Mouse (Mus musculus) kidney, embryonic 16.5 days (tissue): ENCODE results near the gene Cul9. TPM values are rescaled to one million over a fixed set of nuclear protein-coding genes. Genes with fewer than 3 reads are reported as not detected.

ENCODE experiments used
- ATAC-seq: fragments of 200-750 bp; cut with Nextera tagmentation; 2 replicates; pipeline ENCODE4 v1.8.0; 2017; ENCODE audit warnings: moderate TSS enrichment; ENCODE audit not compliant: low FRiP score, low TSS enrichment
- H3K27ac ChIP-seq: fragments of 300-500 bp; sonication (generic); 2 replicates; pipeline ENCODE4 v1.5.1; 2014; ENCODE audit warnings: low read length
- H3K27me3 ChIP-seq: fragments of 300-500 bp; sonication (generic); 2 replicates; pipeline ENCODE4 v1.6.1; 2014; ENCODE audit warnings: low read length, control low read depth, mixed read lengths; ENCODE audit not compliant: insufficient read depth
- H3K36me3 ChIP-seq: fragments of 300-500 bp; sonication (generic); 2 replicates; pipeline ENCODE4 v1.6.1; 2014; ENCODE audit warnings: low read length, control low read depth, mixed read lengths; ENCODE audit not compliant: insufficient read depth
- H3K4me1 ChIP-seq: fragments of 300-500 bp; sonication (generic); 2 replicates; pipeline ENCODE4 v1.6.1; 2014; ENCODE audit warnings: low read length, control low read depth, mixed read lengths; ENCODE audit not compliant: insufficient read depth
- H3K4me2 ChIP-seq: fragments of 300-500 bp; sonication (generic); replicated peaks from 2 replicates; pipeline ENCODE4 v1.6.1; 2014; ENCODE audit warnings: low read depth, low read length
- H3K4me3 ChIP-seq: fragments of 300-500 bp; sonication (generic); 2 replicates; pipeline ENCODE4 v1.5.1; 2014; ENCODE audit warnings: mild to moderate bottlenecking, low read length
- H3K9ac ChIP-seq: fragments of 300-500 bp; sonication (generic); replicated peaks from 2 replicates; pipeline ENCODE4 v1.6.1; 2014; ENCODE audit warnings: low read length
- H3K9me3 ChIP-seq: fragments of 300-500 bp; sonication (generic); 2 replicates; pipeline ENCODE4 v1.6.1; 2016; ENCODE audit warnings: low read length, control low read depth
- WGBS: fragments of 180-500 bp; shearing (Covaris S2); extraction: QIAGEN DNeasy Blood & Tissue Kit; methylation state at CpG from one replicate; pipeline ENCODE4 v1.1.7; 2014; 5-methylcytosine and 5-hydroxymethylcytosine counted together
- polyA plus RNA-seq: library from polyadenylated mRNA; unstranded; fragments of >200 nt; fragmentation: Nextera tagmentation; extraction: Ambion mirVana; gene quantifications from 2 replicates; pipeline ENCODE4 v1.2.1, GENCODE M21; 2015

Gene Cul9
- polyA plus RNA-seq, 1 experiment from 2014 or later, result 6.5 TPM

DNA sequence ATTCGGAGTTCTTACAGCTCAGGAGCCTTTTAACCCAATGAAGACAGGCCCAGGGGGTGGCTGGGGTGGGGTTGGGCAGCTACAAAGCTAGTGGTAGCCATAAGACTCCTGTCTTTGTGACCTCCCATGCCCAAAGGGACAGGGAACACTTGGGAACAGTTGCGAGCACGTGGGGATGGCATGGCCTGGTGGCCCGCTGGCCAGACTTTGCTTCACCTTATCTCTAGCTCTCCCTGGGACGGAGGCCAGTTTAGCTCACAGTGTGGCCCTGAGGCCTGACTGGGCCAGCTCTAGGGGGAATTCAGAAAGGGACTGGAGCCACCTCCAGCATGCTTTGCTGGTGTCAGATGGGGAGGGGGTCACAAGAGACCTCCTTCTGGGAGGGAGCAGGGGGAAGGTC lies 84.0 kb downstream of the Cul9 start:
- no peak overlapping the region for H3K4me3 ChIP-seq
- no peak overlapping the region for H3K9ac ChIP-seq
- no peak overlapping the region for H3K4me2 ChIP-seq
- peaks cover 11% of the 10 kb centered on the region for H3K4me1 ChIP-seq
- WGBS, result 86% methylated on average over 5 of the region's 5 CpGs
- H3K9me3 ChIP-seq, result no peaks in the 10 kb centered on the region
- no peaks in the 10 kb centered on the region for H3K36me3 ChIP-seq
- no peak for ATAC-seq
- no peak overlapping the region for H3K27ac ChIP-seq
- peaks cover 42% of the 10 kb centered on the region for H3K27me3 ChIP-seq

DNA sequence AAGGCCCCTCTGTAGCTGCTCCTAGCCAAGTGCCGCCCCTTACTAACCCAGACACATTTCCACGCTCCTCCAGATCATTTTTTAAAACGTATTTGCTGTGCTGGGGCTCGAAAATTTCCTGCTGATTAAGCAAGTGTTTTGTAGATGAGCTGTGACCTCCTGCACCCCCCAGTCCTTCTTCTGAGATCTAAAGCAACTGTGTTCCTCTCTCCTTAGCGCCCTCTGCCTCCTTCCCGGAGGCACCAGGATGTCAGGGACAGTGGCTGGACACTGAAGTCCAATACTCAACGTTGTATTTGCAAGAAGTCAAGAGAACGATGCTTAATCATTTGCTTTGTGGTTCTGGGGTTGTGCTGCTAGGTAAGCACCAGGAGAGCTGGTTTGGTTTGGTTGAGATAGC lies 84.8 kb downstream of the Cul9 start:
- Histone ChIP-seq H3K36me3 (no peaks in the 10 kb centered on the region), H3K9me3 (no peaks in the 10 kb centered on the region), H3K4me2 (peak overlapping the region; percentile 54), H3K4me3 (peak overlapping the region; percentile 43), H3K9ac (no peak overlapping the region), H3K27me3 (peaks cover 49% of the 10 kb centered on the region), H3K27ac (no peak overlapping the region), H3K4me1 (peaks cover 11% of the 10 kb centered on the region)
- 9% methylated on average over 8 of the region's 8 CpGs for WGBS
- ATAC-seq, result no peak

DNA sequence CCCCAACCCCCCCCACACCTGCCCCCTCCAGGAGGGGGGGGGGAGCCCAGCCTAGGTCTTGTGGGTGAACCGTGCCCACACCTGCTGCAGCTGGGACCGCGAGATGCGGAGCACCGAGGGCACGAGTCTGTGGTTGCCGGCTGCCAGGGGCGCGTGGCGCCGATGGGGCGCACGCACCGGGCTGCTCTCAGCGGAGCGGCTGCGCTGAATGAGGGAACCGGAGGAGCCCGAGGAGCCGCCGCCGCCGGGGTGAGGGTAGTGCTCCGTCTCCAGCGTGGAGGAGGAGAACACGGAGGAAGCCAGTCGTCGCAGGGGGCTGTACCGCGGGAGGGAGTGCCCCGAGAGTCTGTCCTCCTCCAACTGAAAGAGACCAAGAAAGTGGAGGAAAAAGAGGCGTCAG lies 85.5 kb downstream of the Cul9 start:
- peak overlapping the region; percentile 43 for H3K4me3 ChIP-seq
- peak overlapping the region; percentile 54 for H3K4me2 ChIP-seq
- peak overlapping the region; percentile 53 for H3K9ac ChIP-seq
- H3K4me1 ChIP-seq, result peaks cover 11% of the 10 kb centered on the region
- H3K36me3 ChIP-seq, result no peaks in the 10 kb centered on the region
- H3K27ac ChIP-seq, result no peak overlapping the region
- ATAC-seq, result no peak
- no peaks in the 10 kb centered on the region for H3K9me3 ChIP-seq
- peaks cover 56% of the 10 kb centered on the region for H3K27me3 ChIP-seq
- under 1% methylated on average over 32 of the region's 32 CpGs for WGBS

DNA sequence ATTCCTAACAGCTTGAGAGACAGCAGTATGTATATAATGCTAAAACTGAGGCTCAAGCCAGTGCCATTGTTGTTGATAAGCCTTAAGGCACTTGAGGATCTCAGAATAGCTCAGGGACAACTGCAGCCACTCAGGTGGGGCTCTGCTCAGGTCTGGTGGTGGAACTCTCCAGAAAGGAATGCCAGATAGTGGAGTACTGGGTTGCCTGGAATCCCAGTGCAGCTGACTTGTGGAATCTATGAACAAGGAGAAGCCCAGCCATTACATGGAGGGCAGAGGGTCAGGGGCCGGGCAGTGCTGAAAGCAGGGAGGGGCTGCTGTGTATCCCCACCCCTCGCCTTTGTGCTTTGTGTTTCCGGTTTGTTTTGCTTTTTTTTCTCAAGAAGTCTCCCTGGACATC lies 87.7 kb downstream of the Cul9 start:
- H3K4me1 ChIP-seq, result peaks cover 33% of the 10 kb centered on the region

DNA sequence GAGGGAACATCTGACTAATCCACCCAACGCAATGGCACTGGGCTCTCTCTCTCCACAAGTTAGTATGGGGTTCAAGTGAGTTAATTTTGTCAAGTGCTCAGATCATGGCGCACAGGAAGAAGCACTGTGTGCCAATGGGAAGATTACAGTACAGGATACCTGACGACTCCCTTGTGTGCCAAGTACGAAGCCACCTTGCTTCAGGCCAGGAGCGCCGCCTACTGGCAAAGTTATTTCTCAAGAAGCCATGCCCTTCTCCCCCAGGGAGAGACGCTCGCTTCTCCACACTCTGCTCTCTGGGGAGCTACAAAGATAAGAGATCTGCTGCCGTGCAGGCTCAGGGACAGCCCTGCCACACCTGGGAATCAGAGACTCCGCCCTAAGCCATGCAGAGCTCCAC lies 88.4 kb downstream of the Cul9 start:
- 13% methylated on average over 10 of the region's 10 CpGs for WGBS
- no peak overlapping the region for H3K9ac ChIP-seq
- no peak overlapping the region for H3K27ac ChIP-seq
- no peak for ATAC-seq
- H3K27me3 ChIP-seq, result peaks cover 78% of the 10 kb centered on the region
- no peak overlapping the region for H3K4me2 ChIP-seq
- H3K36me3 ChIP-seq, result no peaks in the 10 kb centered on the region
- H3K9me3 ChIP-seq, result no peaks in the 10 kb centered on the region
- H3K4me1 ChIP-seq, result peaks cover 37% of the 10 kb centered on the region
- H3K4me3 ChIP-seq, result no peak overlapping the region

More for the DNA sequence above, 87.7 kb downstream of the Cul9 start:
- Histone ChIP-seq H3K4me2 (no peak overlapping the region), H3K9me3 (no peaks in the 10 kb centered on the region), H3K27ac (no peak overlapping the region), H3K36me3 (no peaks in the 10 kb centered on the region), H3K9ac (no peak overlapping the region), H3K27me3 (peaks cover 73% of the 10 kb centered on the region), H3K4me3 (no peak overlapping the region)
- no peak for ATAC-seq
- WGBS, result 38% methylated on average over 3 of the region's 3 CpGs

DNA sequence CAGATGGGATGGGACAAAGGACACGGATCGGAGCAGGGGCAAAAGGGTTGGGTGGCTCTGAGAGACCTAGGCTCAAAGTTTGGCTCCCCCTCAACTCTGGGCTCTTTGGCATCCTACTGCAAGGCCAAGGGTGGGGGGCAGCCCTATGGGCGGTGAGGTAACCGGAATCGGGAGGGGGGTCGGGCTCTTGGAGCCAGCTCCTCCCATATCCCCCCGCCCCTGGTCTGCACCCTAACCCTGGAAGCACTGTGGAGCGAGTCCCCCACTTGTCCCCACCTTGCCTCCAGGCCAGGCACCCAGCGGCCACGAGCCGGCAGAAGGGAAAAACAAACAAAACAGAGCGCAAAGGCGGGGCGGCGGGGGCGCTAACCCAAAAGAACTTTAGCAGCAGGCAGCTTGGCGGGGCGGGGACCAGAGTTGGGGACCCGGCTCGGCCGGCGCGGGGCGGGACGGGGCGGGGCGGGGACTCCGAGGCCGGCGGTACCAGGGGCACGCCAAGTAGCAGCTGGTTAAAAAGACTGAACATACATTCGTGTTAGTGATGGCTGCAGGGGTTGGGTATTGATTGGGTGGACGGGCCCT lies 91.0 kb downstream of the Cul9 start:
- WGBS, result under 1% methylated on average over 33 of the region's 33 CpGs
- no peaks in the 10 kb centered on the region for H3K36me3 ChIP-seq
- H3K9me3 ChIP-seq, result no peaks in the 10 kb centered on the region
- ATAC-seq, result no peak
- H3K4me2 ChIP-seq, result peak overlapping the region; percentile 64
- H3K4me3 ChIP-seq, result peak overlapping the region; percentile 39
- peaks cover 27% of the 10 kb centered on the region for H3K4me1 ChIP-seq
- no peak overlapping the region for H3K27ac ChIP-seq
- H3K9ac ChIP-seq, result peak overlapping the region; percentile 5; the same call in 1 of the 2 replicates
- peaks cover 70% of the 10 kb centered on the region for H3K27me3 ChIP-seq

DNA sequence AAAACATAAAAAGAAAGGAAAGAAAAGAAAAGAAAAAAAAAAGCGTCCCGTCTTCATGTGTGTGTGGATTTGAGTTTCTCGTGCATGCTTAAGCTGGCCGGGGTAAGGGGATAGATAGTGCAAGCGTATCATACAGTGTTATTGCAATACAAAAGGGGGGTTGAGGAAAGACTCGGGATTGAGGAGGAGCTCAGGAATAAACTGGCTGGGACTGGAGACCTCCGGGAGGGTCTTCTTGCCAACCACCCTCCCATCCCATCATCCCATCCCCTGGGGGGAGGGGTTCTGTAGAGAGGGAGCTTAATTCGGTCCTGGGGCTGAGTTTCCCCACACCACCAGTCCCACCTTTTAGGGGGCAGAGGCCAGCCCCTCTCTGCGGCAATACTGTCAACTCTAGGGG lies 91.6 kb downstream of the Cul9 start:
- Histone ChIP-seq H3K9ac (no peak overlapping the region), H3K4me2 (peak overlapping the region; percentile 64), H3K4me3 (peak overlapping the region; percentile 39), H3K36me3 (no peaks in the 10 kb centered on the region), H3K9me3 (no peaks in the 10 kb centered on the region), H3K27me3 (peaks cover 63% of the 10 kb centered on the region), H3K27ac (no peak overlapping the region), H3K4me1 (peaks cover 26% of the 10 kb centered on the region)
- no peak for ATAC-seq
- under 1% methylated on average over 9 of the region's 9 CpGs for WGBS

DNA sequence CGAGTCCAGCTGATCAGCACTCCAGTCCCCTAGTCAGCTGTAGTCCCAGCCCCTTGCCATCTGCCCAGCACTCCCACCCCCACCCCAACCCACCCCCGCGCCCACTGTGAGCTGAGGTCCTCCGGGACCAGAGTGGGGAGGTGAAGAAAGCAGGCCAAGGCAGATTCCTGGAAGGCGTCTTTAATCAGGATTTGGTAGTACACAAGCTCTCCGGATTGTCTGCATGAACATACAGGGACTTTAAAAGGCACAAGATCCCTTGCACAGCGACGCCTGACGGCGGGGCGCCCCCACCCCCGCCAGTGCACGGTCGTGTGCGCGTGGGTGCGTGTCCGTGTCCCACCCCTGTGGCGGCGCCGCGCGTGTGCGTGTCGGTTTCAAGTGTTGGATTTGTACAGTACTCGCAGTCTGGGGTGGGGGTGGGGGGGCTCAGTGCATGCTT lies 92.2 kb downstream of the Cul9 start:
- Histone ChIP-seq H3K27me3 (peaks cover 58% of the 10 kb centered on the region), H3K36me3 (no peaks in the 10 kb centered on the region), H3K4me1 (peaks cover 26% of the 10 kb centered on the region), H3K27ac (no peak overlapping the region), H3K9ac (no peak overlapping the region), H3K4me3 (peak overlapping the region; percentile 39), H3K4me2 (peak overlapping the region; percentile 64), H3K9me3 (no peaks in the 10 kb centered on the region)
- ATAC-seq, result no peak
- WGBS, result under 1% methylated on average over 26 of the region's 26 CpGs

DNA sequence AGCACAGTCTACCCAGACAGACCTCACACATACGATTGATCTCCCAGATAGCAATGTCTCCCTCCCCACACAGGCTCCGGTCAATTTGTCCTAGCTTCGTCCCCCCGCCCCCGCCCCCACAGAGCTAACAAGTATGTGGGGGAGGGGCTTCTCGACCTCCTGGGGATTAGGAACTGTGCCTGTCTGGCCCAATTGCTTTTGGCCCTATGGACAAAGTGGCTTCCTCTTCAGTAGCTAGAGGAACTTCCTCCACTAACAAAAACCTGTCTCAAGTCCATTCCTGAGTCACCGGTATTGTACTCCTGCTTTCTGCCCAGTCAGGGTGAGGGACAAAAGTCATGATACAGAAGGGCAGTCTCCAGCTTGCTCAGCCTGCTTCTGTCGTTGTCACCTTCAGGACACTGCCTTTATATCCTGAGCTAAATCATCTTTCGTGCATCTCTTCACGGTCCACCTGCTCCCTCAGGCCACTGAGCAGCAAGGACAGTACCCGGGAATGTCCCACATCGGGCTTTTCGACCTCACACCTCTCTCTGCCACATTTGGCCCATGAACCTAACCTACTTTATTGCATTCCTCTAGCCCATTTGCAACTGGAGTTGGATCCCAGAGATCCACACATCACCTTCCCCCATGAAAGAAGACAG lies 92.8 kb downstream of the Cul9 start:
- Histone ChIP-seq H3K9me3 (no peaks in the 10 kb centered on the region), H3K4me1 (peaks cover 26% of the 10 kb centered on the region), H3K27me3 (peaks cover 52% of the 10 kb centered on the region), H3K4me3 (no peak overlapping the region), H3K36me3 (no peaks in the 10 kb centered on the region), H3K4me2 (peak overlapping the region; percentile 64; the same call in 1 of the 2 replicates), H3K9ac (no peak overlapping the region), H3K27ac (no peak overlapping the region)
- 3% methylated on average over 13 of the region's 13 CpGs for WGBS
- ATAC-seq, result no peak

DNA sequence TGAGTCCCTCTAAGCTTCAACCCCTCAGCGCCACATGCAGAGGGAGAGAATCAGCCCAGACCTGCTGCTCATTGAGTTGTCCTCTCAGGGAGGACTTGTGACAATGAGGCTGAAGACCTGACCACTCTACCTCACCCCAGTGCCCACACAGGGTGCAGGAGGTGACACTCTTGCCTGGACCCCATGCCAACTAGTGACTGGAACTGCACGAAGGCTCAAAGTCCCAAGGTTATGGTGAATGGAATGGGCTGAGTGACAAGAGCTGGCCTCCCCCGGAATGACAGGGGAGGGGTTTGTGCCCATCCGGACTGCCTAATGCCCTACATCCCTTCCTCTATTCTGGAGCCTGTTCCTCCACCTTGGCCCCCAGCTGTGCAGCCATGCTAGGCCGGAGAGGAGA lies 93.5 kb downstream of the Cul9 start:
- Histone ChIP-seq H3K9ac (no peak overlapping the region), H3K27ac (no peak overlapping the region), H3K4me1 (peaks cover 26% of the 10 kb centered on the region), H3K4me2 (no peak overlapping the region), H3K27me3 (peaks cover 45% of the 10 kb centered on the region), H3K9me3 (no peaks in the 10 kb centered on the region), H3K4me3 (no peak overlapping the region), H3K36me3 (no peaks in the 10 kb centered on the region)
- WGBS, result 28% methylated on average over 5 of the region's 5 CpGs
- ATAC-seq, result 0 out of 2 replicates have a peak, but pooled peaks have one; percentile 7
